Mouse (Mus musculus) cortical plate, adult 2 months (tissue): ENCODE data around the gene Arhgap6.

Experiments
- CTCF ChIP-seq: fragments of 200-500 bp; IDR thresholded peaks from 2 replicates; pipeline ENCODE4 v1.5.1; 2011; ENCODE audit warnings: mild to moderate bottlenecking, control low read depth, low read length; ENCODE audit not compliant: insufficient read depth; ENCODE audit errors: extremely low read depth
- POLR2A ChIP-seq: fragments of 200-500 bp; IDR thresholded peaks from 2 replicates; pipeline ENCODE4 v1.6.1; 2011; ENCODE audit warnings: mild to moderate bottlenecking, low read length, control low read depth; ENCODE audit not compliant: insufficient read depth; ENCODE audit errors: extremely low read depth

DNA sequence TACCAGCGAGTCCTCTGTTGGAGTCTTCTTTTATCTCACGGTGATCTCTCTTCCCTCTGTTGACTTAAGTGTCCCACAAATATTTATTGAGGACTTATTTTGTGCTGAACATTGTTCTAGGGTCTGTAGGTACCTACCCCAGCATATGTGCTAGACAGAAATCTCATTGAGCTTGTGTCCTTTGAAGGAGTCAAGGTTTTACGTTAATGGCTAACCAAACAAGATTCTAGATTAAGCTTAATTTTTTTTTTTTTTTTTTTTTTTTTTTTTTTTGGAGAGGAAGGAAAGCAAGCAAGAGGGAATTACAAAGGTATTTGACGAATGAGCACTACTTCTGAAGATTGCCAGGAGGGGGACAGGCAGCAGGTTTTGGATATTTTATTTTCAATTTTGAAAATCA is 242.5 kb downstream of the Arhgap6 start:
- TF ChIP-seq POLR2A (no peak), CTCF (no peak)
